Mouse (Mus musculus): ENCODE data around the gene Cbln1. TPM values are rescaled to one million over a fixed set of nuclear protein-coding genes. Genes with fewer than 3 reads are reported as not detected.

The Cbln1 gene
- polyA plus RNA-seq, 1 experiment, result 0.27 TPM

GRCm38 (mm10) chr8:87470834-87471602, 1.4 kb downstream of the Cbln1 start:
- no peak overlapping the region for H3K27ac ChIP-seq (ENCODE audit: insufficient read depth, low read length)
- H3K36me3 ChIP-seq (ENCODE audit: control insufficient read depth, insufficient read depth, low read length), result no peaks in the 10 kb centered on the region
- no peak for DNase-seq (ENCODE audit: low read depth in 1 of 2, low spot score in 2 of 2)
- no peak for TF ChIP-seq POLR2A (IDR thresholded peaks at IDR 0.05; ENCODE audit: low read depth, low read length)
- no peak for TF ChIP-seq CTCF (IDR thresholded peaks at IDR 0.05; ENCODE audit: extremely low read depth, insufficient read depth, insufficient read length, insufficient replicate concordance)
- no peak overlapping the region for H3K4me3 ChIP-seq (ENCODE audit: extremely low read depth, insufficient read depth, insufficient read length)
- peaks cover 9% of the 10 kb centered on the region; the same call in 1 of the 2 replicates for H3K4me1 ChIP-seq (ENCODE audit: control insufficient read depth, insufficient read depth, insufficient read length)
- 6% methylated on average over 32 of the region's 32 CpGs for WGBS
- H3K27me3 ChIP-seq (ENCODE audit: control insufficient read depth, insufficient read depth, low read length), result peaks cover 22% of the 10 kb centered on the region

- no peak for DNase-seq (ENCODE audit: low read depth in 1 of 2, low spot score in 2 of 2)
- H3K27me3 ChIP-seq (ENCODE audit: control insufficient read depth, insufficient read depth, low read length), result peaks cover 22% of the 10 kb centered on the region
- no peak overlapping the region for H3K27ac ChIP-seq (ENCODE audit: insufficient read depth, low read length)
- no peaks in the 10 kb centered on the region for H3K36me3 ChIP-seq (ENCODE audit: control insufficient read depth, insufficient read depth, low read length)
- H3K4me3 ChIP-seq (ENCODE audit: extremely low read depth, insufficient read depth, insufficient read length), result no peak overlapping the region
- TF ChIP-seq CTCF (IDR thresholded peaks at IDR 0.05; ENCODE audit: extremely low read depth, insufficient read depth, insufficient read length, insufficient replicate concordance) (no peak), POLR2A (IDR thresholded peaks at IDR 0.05; ENCODE audit: low read depth, low read length) (no peak)
- peaks cover 9% of the 10 kb centered on the region; the same call in 1 of the 2 replicates for H3K4me1 ChIP-seq (ENCODE audit: control insufficient read depth, insufficient read depth, insufficient read length)
- 5% methylated on average over 59 of the region's 59 CpGs for WGBS
Measured at GRCm38 (mm10) chr8:87469931-87470833, 2.2 kb downstream of the Cbln1 start.

- 10% methylated on average over 45 of the region's 45 CpGs for WGBS
- Histone ChIP-seq H3K27me3 (ENCODE audit: control insufficient read depth, insufficient read depth, low read length) (peaks cover 22% of the 10 kb centered on the region), H3K4me1 (ENCODE audit: control insufficient read depth, insufficient read depth, insufficient read length) (peaks cover 9% of the 10 kb centered on the region; the same call in 1 of the 2 replicates), H3K4me3 (ENCODE audit: extremely low read depth, insufficient read depth, insufficient read length) (no peak overlapping the region), H3K36me3 (ENCODE audit: control insufficient read depth, insufficient read depth, low read length) (no peaks in the 10 kb centered on the region), H3K27ac (ENCODE audit: insufficient read depth, low read length) (no peak overlapping the region)
- no peak for TF ChIP-seq POLR2A (IDR thresholded peaks at IDR 0.05; ENCODE audit: low read depth, low read length)
- no peak for TF ChIP-seq CTCF (IDR thresholded peaks at IDR 0.05; ENCODE audit: extremely low read depth, insufficient read depth, insufficient read length, insufficient replicate concordance)
- DNase-seq (ENCODE audit: low read depth in 1 of 2, low spot score in 2 of 2), result no peak
Measured at GRCm38 (mm10) chr8:87468958-87469815, 3.2 kb downstream of the Cbln1 start.

GRCm38 (mm10) chr8:87468416-87468957, 3.9 kb downstream of the Cbln1 start:
- no peak for DNase-seq (ENCODE audit: low read depth in 1 of 2, low spot score in 2 of 2)
- no peak overlapping the region for H3K27ac ChIP-seq (ENCODE audit: insufficient read depth, low read length)
- whole genome bisulfite sequencing, result 9% methylated on average over 23 of the region's 23 CpGs
- peaks cover 9% of the 10 kb centered on the region; the same call in 1 of the 2 replicates for H3K4me1 ChIP-seq (ENCODE audit: control insufficient read depth, insufficient read depth, insufficient read length)
- peaks cover 21% of the 10 kb centered on the region for H3K27me3 ChIP-seq (ENCODE audit: control insufficient read depth, insufficient read depth, low read length)
- no peak overlapping the region for H3K4me3 ChIP-seq (ENCODE audit: extremely low read depth, insufficient read depth, insufficient read length)
- TF ChIP-seq POLR2A (IDR thresholded peaks at IDR 0.05; ENCODE audit: low read depth, low read length) (no peak), CTCF (IDR thresholded peaks at IDR 0.05; ENCODE audit: extremely low read depth, insufficient read depth, insufficient read length, insufficient replicate concordance) (no peak)
- no peaks in the 10 kb centered on the region for H3K36me3 ChIP-seq (ENCODE audit: control insufficient read depth, insufficient read depth, low read length)

GRCm38 (mm10) chr8:87467906-87468305, 4.5 kb downstream of the Cbln1 start:
- no peak for DNase-seq (ENCODE audit: low read depth in 1 of 2, low spot score in 2 of 2)
- no peaks in the 10 kb centered on the region for H3K36me3 ChIP-seq (ENCODE audit: control insufficient read depth, insufficient read depth, low read length)
- 40% methylated on average over 3 of the region's 3 CpGs for WGBS
- no peak for TF ChIP-seq POLR2A (IDR thresholded peaks at IDR 0.05; ENCODE audit: low read depth, low read length)
- TF ChIP-seq CTCF (IDR thresholded peaks at IDR 0.05; ENCODE audit: extremely low read depth, insufficient read depth, insufficient read length, insufficient replicate concordance), result no peak
- no peak overlapping the region for H3K27ac ChIP-seq (ENCODE audit: insufficient read depth, low read length)
- peaks cover 16% of the 10 kb centered on the region for H3K27me3 ChIP-seq (ENCODE audit: control insufficient read depth, insufficient read depth, low read length)
- H3K4me3 ChIP-seq (ENCODE audit: extremely low read depth, insufficient read depth, insufficient read length), result no peak overlapping the region
- peaks cover 7% of the 10 kb centered on the region; the same call in 1 of the 2 replicates for H3K4me1 ChIP-seq (ENCODE audit: control insufficient read depth, insufficient read depth, insufficient read length)

Measured in spleen, adult 2 months (tissue).